Mouse (Mus musculus): ENCODE measurements around the gene Dusp21. TPM values are rescaled to one million over a fixed set of nuclear protein-coding genes. Genes with fewer than 3 reads are reported as not detected.

The Dusp21 gene
- polyA plus RNA-seq, 1 experiment from 2014 or later: not detected

GRCm38 (mm10) chrX:18179492-18179891 is 33.8 kb downstream of the Dusp21 start:
- Histone ChIP-seq H3K9me3 (no peaks in the 10 kb centered on the region), H3K27me3 (no peaks in the 10 kb centered on the region), H3K9ac (no peak overlapping the region), H3K4me1 (no peaks in the 10 kb centered on the region), H3K4me3 (no peak overlapping the region), H3K4me2 (replicated peaks) (no peak overlapping the region), H3K27ac (no peak overlapping the region), H3K36me3 (no peaks in the 10 kb centered on the region)
- 77% methylated on average over 1 of the region's 1 CpGs for WGBS
- ATAC-seq (ENCODE audit: insufficient number of reproducible peaks, insufficient read depth, low FRiP score, low TSS enrichment): no peak

GRCm38 (mm10) chrX:18187203-18187602 is 41.5 kb downstream of the Dusp21 start:
- Histone ChIP-seq H3K4me3 (no peak overlapping the region), H3K36me3 (no peaks in the 10 kb centered on the region)
- no peak for ATAC-seq (ENCODE audit: insufficient number of reproducible peaks, insufficient read depth, low FRiP score, low TSS enrichment)

DNA sequence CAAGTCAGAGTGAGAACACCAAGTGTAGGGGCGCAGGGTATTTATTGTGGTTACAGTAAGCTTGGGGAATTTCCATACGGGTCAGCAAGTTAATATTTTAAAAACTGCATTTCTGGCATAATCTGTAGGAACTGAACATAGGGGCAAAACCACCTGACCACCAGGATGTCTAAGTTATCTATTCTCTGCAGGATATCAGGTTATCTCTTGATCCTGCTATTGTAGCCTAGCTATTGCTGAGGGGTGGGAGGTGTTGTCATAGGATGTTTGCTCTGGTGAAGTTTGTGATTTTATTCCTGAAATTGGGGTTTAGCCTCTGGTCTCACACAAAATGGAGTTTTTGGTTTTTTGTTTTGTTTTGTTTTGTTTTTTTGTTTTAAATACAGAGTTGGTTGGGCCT is 42.6 kb downstream of the Dusp21 start:
- Histone ChIP-seq H3K4me1 (no peaks in the 10 kb centered on the region), H3K27ac (no peak overlapping the region)
- 88% methylated on average over 2 of the region's 2 CpGs for WGBS

More at GRCm38 (mm10) chrX:18187203-18187602, 41.5 kb downstream of the Dusp21 start:
- Histone ChIP-seq H3K27me3 (no peaks in the 10 kb centered on the region), H3K4me2 (replicated peaks) (no peak overlapping the region), H3K9ac (no peak overlapping the region), H3K9me3 (no peaks in the 10 kb centered on the region), H3K27ac (no peak overlapping the region), H3K4me1 (no peaks in the 10 kb centered on the region)

More for the DNA sequence above, 42.6 kb downstream of the Dusp21 start:
- Histone ChIP-seq H3K4me3 (no peak overlapping the region), H3K9ac (no peak overlapping the region), H3K9me3 (no peaks in the 10 kb centered on the region), H3K36me3 (no peaks in the 10 kb centered on the region), H3K27me3 (no peaks in the 10 kb centered on the region), H3K4me2 (replicated peaks) (no peak overlapping the region)
- no peak for ATAC-seq (ENCODE audit: insufficient number of reproducible peaks, insufficient read depth, low FRiP score, low TSS enrichment)

Other genes starting within 250 kb of the Dusp21 start
- 28.3 and 30.2 TPM in 2 replicates for gene Kdm6a, start 16.7 kb downstream of the Dusp21 start, polyA plus RNA-seq (2016; fragmentation: Nextera tagmentation; extraction: Ambion mirVana)